ENCODE assay signal across 7 mouse cellular contexts in genomic region chr14:75457221-75457600, GRCm38 (mm10). TPM values are rescaled to one million over a fixed set of nuclear protein-coding genes. Genes with fewer than 3 reads are reported as not detected.
DNase-seq lines count a peak whose midpoint lies in the region; ATAC-seq and TF ChIP-seq lines count a peak whose summit lies in the region.

No protein-coding gene starts in this region.

- H3K36me3 ChIP-seq in embryonic facial prominence, embryonic 15.5 days: no peaks in the 10 kb centered on the region
- H3K36me3 ChIP-seq in hindbrain, embryonic 12.5 days: no peaks in the 10 kb centered on the region
- no peaks in the 10 kb centered on the region for H3K36me3 ChIP-seq in midbrain, embryonic 15.5 days (replicated peaks)

- no peak for ATAC-seq in embryonic facial prominence, embryonic 15.5 days (ENCODE audit: insufficient number of reproducible peaks, low FRiP score, low TSS enrichment, low read depth)
- peak; percentile 61 for ATAC-seq in hindbrain, embryonic 12.5 days (ENCODE audit: low FRiP score)
- ATAC-seq in midbrain, embryonic 15.5 days (replicated peaks): peak; percentile 27

- H3K4me1 ChIP-seq in embryonic facial prominence, embryonic 15.5 days: peaks cover 21% of the 10 kb centered on the region
- H3K4me1 ChIP-seq in hindbrain, embryonic 12.5 days: peaks cover 29% of the 10 kb centered on the region
- peaks cover 55% of the 10 kb centered on the region for H3K4me1 ChIP-seq in midbrain, embryonic 15.5 days

- DNase-seq in left cerebral cortex, adult 2 months (ENCODE audit: extremely low spot score in 1 of 2, low spot score in 2 of 2): peak in 1 of 2 experiments; percentile 31
- no peak for DNase-seq in left cerebral cortex, adult 11 months (ENCODE audit: low spot score)
- DNase-seq in B cell, adult 2 months: no peak
- no peak for DNase-seq in urinary bladder, postnatal 36 days (ENCODE audit: low spot score in 2 of 2)

- peak overlapping the region; percentile 64 for H3K4me2 ChIP-seq in embryonic facial prominence, embryonic 15.5 days (replicated peaks)
- H3K4me2 ChIP-seq in hindbrain, embryonic 12.5 days (replicated peaks): peak overlapping the region; percentile 72
- H3K4me2 ChIP-seq in midbrain, embryonic 15.5 days: peak overlapping the region; percentile 89

- 24% methylated on average over 8 of the region's 8 CpGs for WGBS in embryonic facial prominence, embryonic 15.5 days
- 28% methylated on average over 8 of the region's 8 CpGs for WGBS in hindbrain, embryonic 12.5 days
- 15% methylated on average over 8 of the region's 8 CpGs for WGBS in midbrain, embryonic 15.5 days

- no peak for TF ChIP-seq CTCF in left cerebral cortex, adult 2 months (IDR thresholded peaks at IDR 0.05)

- H3K27ac ChIP-seq in left cerebral cortex, adult 2 months: peak overlapping the region; percentile 84
- H3K27ac ChIP-seq in embryonic facial prominence, embryonic 15.5 days (replicated peaks): no peak overlapping the region
- H3K27ac ChIP-seq in hindbrain, embryonic 12.5 days: peak overlapping the region; percentile 81
- peak overlapping the region; percentile 78 for H3K27ac ChIP-seq in midbrain, embryonic 15.5 days

- peaks cover 5% of the 10 kb centered on the region; the same call in 1 of the 2 replicates for H3K27me3 ChIP-seq in embryonic facial prominence, embryonic 15.5 days
- no peaks in the 10 kb centered on the region for H3K27me3 ChIP-seq in hindbrain, embryonic 12.5 days
- no peaks in the 10 kb centered on the region for H3K27me3 ChIP-seq in midbrain, embryonic 15.5 days (replicated peaks)

- H3K9ac ChIP-seq in embryonic facial prominence, embryonic 15.5 days: no peak overlapping the region
- peak overlapping the region; percentile 63 for H3K9ac ChIP-seq in hindbrain, embryonic 12.5 days
- H3K9ac ChIP-seq in midbrain, embryonic 15.5 days: peak overlapping the region; percentile 42

- no peaks in the 10 kb centered on the region for H3K9me3 ChIP-seq in embryonic facial prominence, embryonic 15.5 days (replicated peaks)
- H3K9me3 ChIP-seq in hindbrain, embryonic 12.5 days (replicated peaks): no peaks in the 10 kb centered on the region
- H3K9me3 ChIP-seq in midbrain, embryonic 15.5 days: no peaks in the 10 kb centered on the region

- H3K4me3 ChIP-seq in left cerebral cortex, adult 2 months: peak overlapping the region; percentile 61
- peak overlapping the region; percentile 38 for H3K4me3 ChIP-seq in embryonic facial prominence, embryonic 15.5 days (replicated peaks)
- H3K4me3 ChIP-seq in hindbrain, embryonic 12.5 days: peak overlapping the region; percentile 45
- peak overlapping the region; percentile 47 for H3K4me3 ChIP-seq in midbrain, embryonic 15.5 days

- intact Hi-C loops in left cerebral cortex, adult 2 months (cut with DNase I): loop anchor here (2.0 to 5.0 kb wide), 4 partner anchors 70 to 265 kb away; partner anchors contain the start of gene Zc3h13

RNA-seq across cellular contexts. Expression of gene Siah3, which starts 1.4 kb away (rescaled TPM):
- total RNA-seq in left cerebral cortex, adult 2 months (2021): 1 to 10 TPM; 8.2 to 8.3 TPM
- 0.16 and 0.63 TPM in 2 replicates for polyA plus RNA-seq in embryonic facial prominence, embryonic 15.5 days (2015; fragmentation: Nextera tagmentation; extraction: Ambion mirVana)
- 1.9 and 2.1 TPM in 2 replicates for polyA plus RNA-seq in hindbrain, embryonic 12.5 days (2016; fragmentation: Nextera tagmentation; extraction: Ambion mirVana)
- polyA plus RNA-seq in midbrain, embryonic 15.5 days (2015; fragmentation: Nextera tagmentation; extraction: Ambion mirVana): 3.0 and 3.4 TPM in 2 replicates
